Mouse (Mus musculus) kidney, postnatal 0 days (tissue): ENCODE measurements around the gene Efemp1. TPM values are rescaled to one million over a fixed set of nuclear protein-coding genes. Genes with fewer than 3 reads are reported as not detected.

Experiments used
- ATAC-seq: fragments of 200-750 bp; cut with Nextera tagmentation; replicated peaks from 2 replicates; pipeline ENCODE4 v1.8.0; 2017; ENCODE audit warnings: low read depth, moderate number of reproducible peaks, moderate TSS enrichment, moderate library complexity; ENCODE audit not compliant: low FRiP score
- DNase-seq: peaks from one replicate; pipeline ENCODE4 v3.0.0-alpha.2; 2016; ENCODE audit warnings: low spot score
- H3K27ac ChIP-seq: fragments of 300-500 bp; sonication (generic); 2 replicates; pipeline ENCODE4 v1.5.1; 2014; ENCODE audit warnings: mild to moderate bottlenecking
- H3K27me3 ChIP-seq: fragments of 300-500 bp; sonication (generic); 2 replicates; pipeline ENCODE4 v1.6.1; 2014; ENCODE audit warnings: low read length, mixed read lengths; ENCODE audit not compliant: insufficient read depth
- H3K36me3 ChIP-seq: fragments of 300-500 bp; sonication (generic); 2 replicates; pipeline ENCODE4 v1.6.1; 2014; ENCODE audit warnings: low read length, mixed read lengths; ENCODE audit not compliant: insufficient read depth
- H3K4me1 ChIP-seq: fragments of 300-500 bp; sonication (generic); replicated peaks from 2 replicates; pipeline ENCODE4 v1.6.1; 2014; ENCODE audit warnings: antibody characterized with exemption, low read length, mixed read lengths; ENCODE audit not compliant: insufficient read depth
- H3K4me2 ChIP-seq: fragments of 300-500 bp; sonication (generic); 2 replicates; pipeline ENCODE4 v1.6.1; 2014; ENCODE audit warnings: mild to moderate bottlenecking, low read length, moderate library complexity, mixed read lengths
- H3K4me3 ChIP-seq: fragments of 300-500 bp; sonication (generic); replicated peaks from 2 replicates; pipeline ENCODE4 v1.5.1; 2014; ENCODE audit warnings: low read depth, low read length
- H3K9ac ChIP-seq: fragments of 300-500 bp; sonication (generic); 2 replicates; pipeline ENCODE4 v1.6.1; 2014; ENCODE audit warnings: low read depth, low read length
- H3K9me3 ChIP-seq: fragments of 300-500 bp; sonication (generic); replicated peaks from 2 replicates; pipeline ENCODE4 v1.6.1; 2016; ENCODE audit warnings: low read length, inconsistent platforms, mixed read lengths
- CTCF ChIP-seq: IDR thresholded peaks from 2 replicates; pipeline ENCODE4 v1.5.1; 2016; ENCODE audit warnings: antibody characterized with exemption, low read depth, mild to moderate bottlenecking, moderate library complexity
- WGBS: fragments of 180-500 bp; shearing (Covaris S2); extraction: QIAGEN DNeasy Blood & Tissue Kit; methylation state at CpG from one replicate; pipeline ENCODE4 v1.1.7; 2014; 5-methylcytosine and 5-hydroxymethylcytosine counted together
- polyA plus RNA-seq: library from polyadenylated mRNA; unstranded; fragments of >200 nt; fragmentation: Nextera tagmentation; extraction: Ambion mirVana; gene quantifications from 2 replicates; pipeline ENCODE4 v1.2.1, GENCODE M21; 2015

The Efemp1 gene
- 21.0 and 24.1 TPM in 2 replicates for polyA plus RNA-seq

DNA sequence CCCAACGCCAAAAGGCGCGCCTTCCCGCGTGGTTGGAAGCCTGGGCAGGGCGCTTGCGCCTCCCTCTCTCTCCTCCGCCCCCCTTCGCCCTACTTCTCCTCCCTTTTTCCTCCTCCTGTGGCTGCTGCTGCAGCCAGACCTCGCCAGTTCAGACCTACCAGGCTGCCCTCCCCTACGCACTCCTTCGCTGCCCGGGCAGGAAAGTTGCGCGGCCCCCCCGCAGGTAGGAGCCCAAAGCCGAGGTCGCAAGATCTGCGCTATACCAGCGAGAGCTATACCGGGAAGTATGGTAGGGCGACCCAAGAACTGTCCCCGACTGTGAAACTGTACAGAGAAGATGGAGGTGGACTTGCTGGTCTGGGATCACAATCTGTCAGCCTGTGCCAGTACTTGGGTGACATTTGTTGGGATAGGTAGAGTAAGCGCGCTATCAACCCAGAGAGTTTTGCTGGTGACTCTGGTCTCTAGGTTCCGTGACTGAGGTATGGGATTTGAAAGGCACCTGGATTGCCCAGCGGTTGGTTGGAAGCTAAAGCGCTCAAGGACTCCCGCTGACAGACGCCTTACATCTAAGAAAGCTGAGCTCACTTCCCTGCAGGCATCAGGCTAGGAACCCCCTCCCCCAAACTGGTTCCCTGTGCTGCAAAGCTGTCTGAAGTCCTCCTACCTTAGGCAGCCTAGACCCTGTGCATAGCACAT, at the start of gene Efemp1:
Gene Efemp1, plus strand, starts transcription at position 103 of the 699 bp plus-strand sequence.
- Histone ChIP-seq H3K4me1 (no peaks in the 10 kb centered on the region), H3K4me3 (peak within 1 kb of the TSS; percentile 58), H3K27me3 (no peaks in the 10 kb centered on the region), H3K27ac (no peak within 1 kb of the TSS), H3K4me2 (peak within 1 kb of the TSS; percentile 89), H3K9ac (peak within 1 kb of the TSS; percentile 54), H3K9me3 (no peaks in the 10 kb centered on the region), H3K36me3 (no peaks in the 10 kb centered on the region)
- DNase-seq (peak; percentile 39), ATAC-seq (peak; percentile 87)
- WGBS, result under 1% methylated on average over 30 of the region's 30 CpGs
- TF ChIP-seq CTCF, result no peak

DNA sequence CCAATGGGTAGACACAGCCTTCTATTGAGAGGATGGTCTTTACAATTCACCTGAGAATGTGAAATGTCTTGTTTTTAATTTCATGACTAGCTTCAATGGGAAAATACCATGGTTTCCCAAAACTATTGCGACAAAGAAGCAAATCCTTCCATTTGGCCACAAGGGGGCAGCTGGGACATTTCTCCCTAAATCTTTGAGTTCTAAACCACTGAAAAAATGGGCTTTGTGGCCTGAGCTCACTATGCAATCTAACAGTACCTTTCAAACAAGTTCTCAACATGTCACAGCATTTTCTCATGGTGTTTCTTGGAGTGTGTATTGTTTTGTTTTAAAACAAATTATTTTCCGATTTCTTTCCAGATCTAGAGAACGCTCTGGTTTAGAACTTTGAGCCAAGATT, 44.3 kb upstream of the Efemp1 start:
- no peak overlapping the region for H3K9ac ChIP-seq

DNA sequence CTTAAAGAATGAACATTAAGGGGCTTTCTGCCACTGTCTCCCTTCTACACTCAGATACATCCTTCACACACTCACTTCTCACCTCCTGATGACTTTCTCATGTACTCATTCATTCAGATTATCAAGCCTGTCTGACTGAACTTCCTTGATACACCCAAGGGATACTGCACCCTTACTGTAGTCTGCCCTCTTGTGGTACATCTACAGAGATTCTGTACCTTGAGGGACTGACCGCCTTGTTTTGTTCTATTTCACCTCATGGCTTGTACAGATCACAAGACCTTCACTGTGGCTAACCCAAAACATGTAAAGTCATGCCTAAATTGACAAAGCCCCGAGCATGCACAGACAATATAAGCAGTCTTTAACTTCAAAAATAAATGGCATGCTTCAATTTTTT, 41.1 kb upstream of the Efemp1 start:
- Histone ChIP-seq H3K36me3 (no peaks in the 10 kb centered on the region), H3K4me2 (no peak overlapping the region), H3K27me3 (no peaks in the 10 kb centered on the region), H3K9me3 (no peaks in the 10 kb centered on the region), H3K27ac (no peak overlapping the region), H3K9ac (no peak overlapping the region), H3K4me3 (no peak overlapping the region), H3K4me1 (no peaks in the 10 kb centered on the region)
- peak; percentile 15 for DNase-seq
- peak; percentile 61 for TF ChIP-seq CTCF
- no peak for ATAC-seq
- 83% methylated on average over 2 of the region's 2 CpGs for WGBS

More for the DNA sequence above, 44.3 kb upstream of the Efemp1 start:
- WGBS, result 54% methylated on average over 3 of the region's 3 CpGs
- H3K27ac ChIP-seq, result no peak overlapping the region
- no peaks in the 10 kb centered on the region for H3K27me3 ChIP-seq
- TF ChIP-seq CTCF, result peak; percentile 83
- H3K4me3 ChIP-seq, result no peak overlapping the region
- H3K4me2 ChIP-seq, result no peak overlapping the region
- H3K36me3 ChIP-seq, result no peaks in the 10 kb centered on the region
- H3K4me1 ChIP-seq, result no peaks in the 10 kb centered on the region
- DNase-seq (peak; percentile 75), ATAC-seq (no peak)
- H3K9me3 ChIP-seq, result no peaks in the 10 kb centered on the region

DNA sequence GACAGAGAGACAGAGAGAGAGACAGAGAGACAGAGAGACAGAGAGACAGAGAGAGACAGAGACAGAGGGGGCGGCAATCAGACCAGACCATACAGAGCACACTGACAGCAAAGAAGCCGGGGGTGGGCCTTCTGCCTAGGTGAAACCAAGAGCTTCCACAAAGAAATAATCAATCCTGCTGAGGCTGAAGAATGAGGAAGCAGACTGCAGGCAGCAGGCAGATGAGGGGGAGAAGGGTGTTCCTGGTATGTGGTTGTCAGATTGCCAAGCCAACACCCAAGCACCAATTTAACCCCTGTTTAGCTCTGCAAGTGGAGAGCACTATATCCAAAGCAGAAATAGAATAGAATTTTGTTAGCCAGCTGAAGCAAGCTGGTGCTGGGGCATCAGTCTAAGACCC, 40.4 kb upstream of the Efemp1 start:
- Histone ChIP-seq H3K4me2 (no peak overlapping the region), H3K9ac (no peak overlapping the region), H3K27ac (no peak overlapping the region), H3K4me3 (no peak overlapping the region), H3K36me3 (no peaks in the 10 kb centered on the region), H3K4me1 (no peaks in the 10 kb centered on the region), H3K9me3 (no peaks in the 10 kb centered on the region), H3K27me3 (no peaks in the 10 kb centered on the region)
- DNase-seq (peak; percentile 49), ATAC-seq (no peak; the same call in 1 of the 2 replicates)
- 58% methylated on average over 2 of the region's 2 CpGs for WGBS
- no peak for TF ChIP-seq CTCF

DNA sequence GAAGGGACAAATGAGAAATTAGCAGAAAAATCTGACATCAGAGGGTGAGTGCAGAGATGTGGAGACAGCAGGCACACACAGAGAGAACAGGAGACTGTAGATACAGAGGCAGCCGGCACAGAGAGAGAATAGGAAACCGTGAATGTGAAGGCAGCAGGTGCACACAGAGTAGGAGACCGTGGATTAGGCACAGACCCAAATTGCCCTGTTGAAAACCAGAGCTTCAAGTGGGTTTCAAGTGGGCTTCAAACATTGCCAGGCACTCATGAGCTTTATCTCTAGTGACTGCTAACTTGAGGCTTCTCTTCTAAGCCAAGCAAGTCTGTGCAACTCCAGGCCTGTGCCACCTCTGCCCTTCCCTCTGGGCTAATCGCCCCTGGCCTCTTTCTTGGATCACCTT, 35.6 kb upstream of the Efemp1 start:
- H3K4me3 ChIP-seq, result no peak overlapping the region
- H3K27me3 ChIP-seq, result no peaks in the 10 kb centered on the region
- H3K36me3 ChIP-seq, result no peaks in the 10 kb centered on the region
- WGBS, result 79% methylated on average over 4 of the region's 4 CpGs
- no peaks in the 10 kb centered on the region for H3K9me3 ChIP-seq
- H3K27ac ChIP-seq, result no peak overlapping the region
- no peak overlapping the region for H3K9ac ChIP-seq
- no peak for TF ChIP-seq CTCF
- ATAC-seq (no peak), DNase-seq (no peak)
- H3K4me1 ChIP-seq, result no peaks in the 10 kb centered on the region
- H3K4me2 ChIP-seq, result no peak overlapping the region

DNA sequence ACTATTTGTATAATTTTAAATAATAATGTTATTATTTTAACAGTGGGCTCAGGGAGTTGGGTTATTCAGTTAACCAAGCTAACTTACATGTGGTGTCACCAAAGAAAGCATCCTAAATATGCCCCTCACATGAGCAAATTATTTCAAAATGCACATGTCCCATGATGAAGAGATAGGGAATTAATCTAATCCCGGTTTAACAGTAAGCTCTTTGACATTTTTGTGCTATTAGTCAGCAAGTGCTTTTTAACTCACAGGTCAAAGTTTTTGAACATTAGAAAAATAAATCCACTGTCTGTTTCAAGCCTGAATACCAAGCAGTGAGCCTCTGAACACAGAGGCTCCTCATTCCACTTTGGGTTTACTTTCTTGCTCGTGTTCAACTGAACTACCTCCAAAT, 26.1 kb upstream of the Efemp1 start:
- Histone ChIP-seq H3K9ac (no peak overlapping the region), H3K27ac (no peak overlapping the region), H3K36me3 (no peaks in the 10 kb centered on the region), H3K27me3 (no peaks in the 10 kb centered on the region), H3K4me2 (no peak overlapping the region), H3K4me3 (no peak overlapping the region), H3K4me1 (no peaks in the 10 kb centered on the region), H3K9me3 (no peaks in the 10 kb centered on the region)
- no peak for TF ChIP-seq CTCF
- ATAC-seq (no peak), DNase-seq (no peak)
- whole genome bisulfite sequencing, result 73% methylated on average over 2 of the region's 2 CpGs

DNA sequence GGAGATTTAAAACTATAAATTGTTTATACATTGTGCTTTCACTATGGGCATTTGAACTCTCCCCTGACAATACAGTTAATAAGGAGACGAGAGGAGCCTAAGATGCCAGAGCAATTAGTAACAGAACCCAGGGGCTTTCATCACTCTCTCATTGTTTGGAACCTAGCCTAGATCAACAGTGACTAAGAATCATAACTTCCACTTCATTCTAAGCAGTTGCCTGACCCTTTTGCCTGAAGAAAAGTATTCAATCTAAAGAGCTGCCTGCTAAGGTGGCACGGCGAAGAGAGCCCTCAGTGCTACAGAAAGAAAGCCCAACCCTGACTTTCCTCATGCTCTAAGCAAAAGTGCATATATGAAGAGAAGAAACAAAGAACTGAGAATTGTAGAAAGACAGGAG, 19.2 kb upstream of the Efemp1 start:
- H3K9ac ChIP-seq, result no peak overlapping the region
- H3K27me3 ChIP-seq, result no peaks in the 10 kb centered on the region
- no peaks in the 10 kb centered on the region for H3K4me1 ChIP-seq
- H3K4me3 ChIP-seq, result no peak overlapping the region
- H3K9me3 ChIP-seq, result no peaks in the 10 kb centered on the region
- H3K27ac ChIP-seq, result no peak overlapping the region
- peak; percentile 21 for DNase-seq
- 29% methylated on average over 3 of the region's 3 CpGs for WGBS
- H3K36me3 ChIP-seq, result no peaks in the 10 kb centered on the region
- H3K4me2 ChIP-seq, result no peak overlapping the region
- no peak for ATAC-seq
- no peak for TF ChIP-seq CTCF
